Comparison of ENCODE assay signal across 10 mouse cellular contexts in the genomic region with DNA sequence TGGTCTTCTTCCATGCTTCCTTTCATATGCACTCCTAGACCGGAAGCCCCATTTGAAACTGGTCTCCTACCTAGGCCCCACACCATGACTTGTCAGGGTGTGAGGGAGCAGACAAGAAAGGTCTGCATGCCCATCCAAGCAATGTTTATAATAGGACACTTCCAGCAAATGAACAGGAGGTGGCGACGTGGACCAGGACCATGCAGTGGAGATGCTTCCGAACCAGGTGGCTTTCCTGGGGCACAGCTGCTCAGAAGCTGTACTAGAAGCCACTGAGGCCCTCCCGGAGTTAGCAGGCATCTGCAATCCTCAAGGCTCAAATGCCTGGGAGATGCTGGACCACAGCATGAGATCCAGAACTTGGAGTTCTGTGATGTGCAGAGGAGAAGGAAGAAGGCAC. TPM values are rescaled to one million over a fixed set of nuclear protein-coding genes. Genes with fewer than 3 reads are reported as not detected.
DNase-seq lines count a peak whose midpoint lies in the region; ATAC-seq and TF ChIP-seq lines count a peak whose summit lies in the region.
"Had no signal": no experiment of that assay in that cellular context is flagged by ENCODE, and none has a peak within 500 bp of the region (broad histone marks: within the 10 kb centered on the region; RNA-seq: fewer than 3 reads in every experiment).

No protein-coding gene starts in this region.

- no peak overlapping the region for H3K4me3 ChIP-seq in forebrain, postnatal 0 days (ENCODE audit: low read depth, low read length)
- no peak overlapping the region for H3K4me3 ChIP-seq in testis, adult 2 months (ENCODE audit: control insufficient read depth, low read depth, low read length)
- H3K4me3 ChIP-seq: heart, embryonic 13.5 days; myocyte had no signal

- H3K27me3 ChIP-seq in forebrain, postnatal 0 days (ENCODE audit: insufficient read depth, low read length) = no peaks in the 10 kb centered on the region
- H3K27me3 ChIP-seq in testis, adult 2 months (ENCODE audit: control insufficient read depth, insufficient read depth, low read length) = no peaks in the 10 kb centered on the region

- TF ChIP-seq CTCF in forebrain, postnatal 0 days (IDR thresholded peaks at IDR 0.05; ENCODE audit: low read depth) = peak; percentile 76
- peak; percentile 56; the same call in 1 of the 2 replicates for TF ChIP-seq CTCF in testis, adult 2 months (IDR thresholded peaks at IDR 0.05; ENCODE audit: control insufficient read depth, insufficient read depth, insufficient replicate concordance, low read depth, low read length)

- no peaks in the 10 kb centered on the region for H3K9me3 ChIP-seq in forebrain, postnatal 0 days (ENCODE audit: low read length)
- H3K9me3 ChIP-seq: heart, embryonic 13.5 days had no signal

- no peak overlapping the region for H3K4me2 ChIP-seq in forebrain, postnatal 0 days (ENCODE audit: low read depth)
- H3K4me2 ChIP-seq: heart, embryonic 13.5 days had no signal

- H3K36me3 ChIP-seq in forebrain, postnatal 0 days (ENCODE audit: insufficient read depth) = no peaks in the 10 kb centered on the region
- H3K36me3 ChIP-seq in testis, adult 2 months (ENCODE audit: control insufficient read depth, insufficient read depth, low read length) = no peaks in the 10 kb centered on the region

- 0 out of 2 replicates have a peak, but pooled peaks cover 3% of the 10 kb centered on the region for H3K4me1 ChIP-seq in forebrain, postnatal 0 days (ENCODE audit: insufficient read depth)
- H3K4me1 ChIP-seq in testis, adult 2 months (ENCODE audit: control insufficient read depth, insufficient read depth, low read length) = 0 out of 2 replicates have a peak, but pooled peaks cover 2% of the 10 kb centered on the region

- no peak for TF ChIP-seq POLR2A in testis, adult 2 months (IDR thresholded peaks at IDR 0.05; ENCODE audit: control insufficient read depth, low read depth, low read length)

- 32% methylated on average over 5 of the region's 5 CpGs for WGBS in forebrain, postnatal 0 days

- H3K27ac ChIP-seq in forebrain, postnatal 0 days (ENCODE audit: low read depth, low read length) = no peak overlapping the region
- H3K27ac ChIP-seq in testis, adult 2 months (ENCODE audit: control insufficient read depth, insufficient read depth, low read depth, low read length) = no peak overlapping the region
- H3K27ac ChIP-seq: heart, embryonic 13.5 days had no signal

- ATAC-seq in forebrain, postnatal 0 days = peak; percentile 57

- H3K9ac ChIP-seq in forebrain, postnatal 0 days = no peak overlapping the region
- H3K9ac ChIP-seq: heart, embryonic 13.5 days had no signal

- DNase-seq in gastrocnemius, adult 18-20 months (ENCODE audit: low spot score) = peak; percentile 27
- DNase-seq in gastrocnemius, adult 8-10 months (ENCODE audit: low spot score in 2 of 2) = no peak
- peak; percentile 40 to 42 for DNase-seq in B cell, adult 2 months
- DNase-seq in brain, adult 2 months (ENCODE audit: low read depth, low spot score) = peak; percentile 79
- DNase-seq in forebrain, postnatal 0 days = peak; percentile 57
- peak; percentile 36 to 40 for DNase-seq in kidney, postnatal 25 days
- DNase-seq in lung, postnatal 4 days = peak; percentile 22 to 41

RNA-seq across cellular contexts. Expression of gene Armcx6, which starts 4.8 kb away (rescaled TPM):
- 1 to 10 TPM in 1 of 2 experiments, under 1 TPM in 1; 0.94 to 1.8 TPM for total RNA-seq in gastrocnemius, adult 18-20 months (2021)
- 1 to 10 TPM in 3 of 4 experiments, under 1 TPM in 1; 0.96 to 2.1 (median 1.7) TPM for total RNA-seq in gastrocnemius, adult 8-10 months (2022)
- 28.1 and 31.6 TPM in 2 replicates for total RNA-seq in forebrain, postnatal 0 days (2014; rRNA removed)
- polyA plus RNA-seq in forebrain, postnatal 0 days (2015; fragmentation: Nextera tagmentation; extraction: Ambion mirVana) = 30.8 and 40.9 TPM in 2 replicates
- polyA plus RNA-seq in testis, adult 2 months (2012; rRNA removed) = 1.6 and 1.8 TPM in 2 replicates

RNA-seq across cellular contexts. Expression of gene Armcx3, which starts 9.9 kb away (rescaled TPM):
- 10 to 100 TPM; 17.0 to 23.3 TPM for total RNA-seq in gastrocnemius, adult 18-20 months (2021)
- 10 to 100 TPM; 18.1 to 20.0 (median 19.3) TPM for total RNA-seq in gastrocnemius, adult 8-10 months (2022)
- total RNA-seq in forebrain, postnatal 0 days (2014; rRNA removed) = 66.5 and 68.5 TPM in 2 replicates
- polyA plus RNA-seq in forebrain, postnatal 0 days (2015; fragmentation: Nextera tagmentation; extraction: Ambion mirVana) = 57.7 and 68.4 TPM in 2 replicates
- 1.1 and 1.5 TPM in 2 replicates for polyA plus RNA-seq in testis, adult 2 months (2012; rRNA removed)

RNA-seq across cellular contexts. Expression of gene Armcx1, which starts 28.7 kb away (rescaled TPM):
- 1 to 10 TPM; 1.4 to 1.5 TPM for total RNA-seq in gastrocnemius, adult 18-20 months (2021)
- total RNA-seq in gastrocnemius, adult 8-10 months (2022) = 1 to 10 TPM in 3 of 4 experiments, under 1 TPM in 1; 0.92 to 2.2 (median 1.6) TPM
- total RNA-seq in forebrain, postnatal 0 days (2014; rRNA removed) = 62.0 and 64.1 TPM in 2 replicates
- 21.0 and 37.5 TPM in 2 replicates for polyA plus RNA-seq in forebrain, postnatal 0 days (2015; fragmentation: Nextera tagmentation; extraction: Ambion mirVana)
- 0.70 and 1.1 TPM in 2 replicates for polyA plus RNA-seq in testis, adult 2 months (2012; rRNA removed)

Comparison
In these comparisons a context has a peak if more than half of its experiments do, and no peak if none do; other contexts are left out.
1. DNase-seq: peak in gastrocnemius, adult 18-20 months (single experiment), B cell, adult 2 months (2 of 2), brain, adult 2 months (single experiment), forebrain, postnatal 0 days (single experiment), kidney, postnatal 25 days (2 of 2) and lung, postnatal 4 days (2 of 2); none in gastrocnemius, adult 8-10 months (0 of 2).
2. RNA of gene Armcx1, which starts 28.7 kb away (total RNA-seq): 62.0 to 64.1 TPM in forebrain, postnatal 0 days; 0.92 to 2.2 TPM in gastrocnemius, adult 8-10 months and 1.4 to 1.5 TPM in gastrocnemius, adult 18-20 months; every median in the first group is over 10 times any median in the second.